Mouse (Mus musculus): ENCODE data around the gene Fam129a.

Gene Fam129a

GRCm38 (mm10) chr1:151570981-151571837 lies at the start of gene Fam129a:
TSS of gene Fam129a (plus strand) at chr1:151571186.
- DNase-seq (ENCODE audit: low read depth, low spot score) = peak; percentile 79

GRCm38 (mm10) chr1:151526701-151527100 lies 44.3 kb upstream of the Fam129a start:
- DNase-seq (ENCODE audit: low read depth, low spot score) = no peak

- peak; percentile 89 for DNase-seq (ENCODE audit: low read depth, low spot score)
Measured at GRCm38 (mm10) chr1:151543796-151544477, 27.0 kb upstream of the Fam129a start.

- peak; percentile 88 for DNase-seq (ENCODE audit: low read depth, low spot score)
Measured at GRCm38 (mm10) chr1:151544581-151544980, 26.4 kb upstream of the Fam129a start.

- peak; percentile 80 for DNase-seq (ENCODE audit: low read depth, low spot score)
Measured at GRCm38 (mm10) chr1:151545571-151545970, 25.4 kb upstream of the Fam129a start.

DNA sequence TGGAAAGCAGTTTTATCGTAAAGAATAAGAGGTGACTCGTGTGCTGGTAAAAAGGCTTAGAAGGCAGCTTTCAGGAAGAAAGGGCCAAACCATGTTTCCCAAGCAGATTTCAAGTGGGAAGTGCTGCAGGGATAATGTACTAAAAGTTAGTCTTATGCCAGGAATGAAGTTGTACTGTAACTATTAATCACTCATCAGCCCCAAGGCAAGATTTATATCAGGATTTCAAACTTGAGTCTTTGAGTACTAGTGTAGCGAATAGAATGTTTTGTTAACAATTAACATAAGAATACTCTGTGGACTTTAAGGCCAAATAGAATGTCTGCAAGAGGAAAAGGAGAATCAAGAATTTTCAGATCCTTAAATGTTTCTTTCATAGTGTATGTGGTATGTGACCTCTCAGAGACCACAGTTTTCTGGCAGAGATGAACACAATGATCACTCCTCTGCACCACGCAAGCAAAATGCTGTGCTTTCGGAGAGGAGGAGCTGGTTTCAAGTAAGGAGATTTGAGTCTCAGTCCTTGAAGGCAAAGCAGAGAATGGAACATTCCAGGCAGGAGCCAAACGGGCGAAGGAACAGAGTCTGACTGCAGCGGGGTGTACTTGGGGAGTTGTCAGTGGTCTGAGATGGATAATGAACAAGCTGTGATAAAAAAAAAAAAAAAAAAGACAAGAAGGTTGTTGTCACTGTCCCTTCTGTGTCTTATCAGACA lies 21.9 kb upstream of the Fam129a start:
- DNase-seq (ENCODE audit: low read depth, low spot score) = no peak

- no peak for DNase-seq (ENCODE audit: low read depth, low spot score)
Measured at GRCm38 (mm10) chr1:151549794-151550193, 21.2 kb upstream of the Fam129a start.

DNA sequence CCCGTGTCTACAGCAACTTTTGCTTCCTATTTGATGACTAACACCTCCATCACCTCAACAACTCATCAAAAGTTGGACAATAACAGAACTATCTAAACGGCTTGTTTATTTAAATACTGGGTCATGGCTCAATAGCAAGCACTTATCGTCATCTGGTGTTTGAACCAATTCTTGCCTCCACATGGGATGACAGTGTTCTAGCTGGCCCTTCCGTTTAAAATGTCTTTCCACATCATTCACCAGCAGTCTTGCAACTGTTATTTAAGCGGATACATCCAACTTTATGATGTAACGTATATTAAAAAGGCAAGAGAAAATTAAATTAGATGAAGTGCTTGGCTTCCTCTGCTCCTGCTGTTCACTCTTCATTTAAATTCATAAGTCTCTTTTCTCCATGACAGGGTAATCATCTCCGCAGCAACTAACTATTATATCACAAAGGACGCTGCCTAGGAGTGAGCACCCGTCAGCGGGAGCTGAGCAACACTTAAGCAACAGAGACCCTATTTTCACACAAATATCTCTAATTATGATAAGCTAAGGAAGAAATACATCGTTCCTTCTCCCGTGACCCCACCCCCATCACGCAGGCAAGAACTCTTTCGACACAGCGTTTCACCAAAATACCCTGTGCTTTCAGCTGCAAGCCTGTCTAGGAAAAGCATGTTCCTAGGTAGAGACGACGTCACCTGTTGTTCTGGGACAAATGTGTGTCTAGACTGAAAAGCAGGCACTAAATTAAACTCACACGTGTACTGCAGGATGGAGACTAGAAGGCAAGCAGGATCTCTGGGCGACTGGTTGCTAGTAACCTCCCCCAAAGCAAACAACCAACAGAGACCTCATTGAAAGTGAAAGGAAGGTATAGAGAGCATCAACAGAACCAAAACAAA lies 20.2 kb upstream of the Fam129a start:
- no peak for DNase-seq (ENCODE audit: low read depth, low spot score)

DNA sequence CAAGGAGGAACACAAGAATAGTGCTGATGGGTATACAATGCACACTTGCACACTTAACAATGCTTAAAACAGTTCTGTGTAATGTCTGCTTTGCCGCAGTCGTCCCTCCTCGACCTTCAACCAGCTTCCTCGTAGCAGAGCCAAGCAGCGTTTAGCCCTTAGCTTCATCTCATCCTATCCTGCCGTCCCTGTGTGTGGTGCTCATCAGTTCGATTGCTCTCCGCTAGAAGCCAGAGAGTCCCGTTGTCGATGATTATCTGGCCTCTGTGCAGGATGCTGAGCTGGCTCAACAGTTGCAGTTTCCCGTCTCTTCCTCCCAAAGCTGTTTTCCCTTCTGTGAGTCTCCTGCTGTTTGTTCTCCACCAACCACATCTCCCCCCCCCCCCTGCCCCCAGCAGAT lies 10.4 kb upstream of the Fam129a start:
- peak; percentile 53 for DNase-seq (ENCODE audit: low read depth, low spot score)

- peak; percentile 7 for DNase-seq (ENCODE audit: low read depth, low spot score)
Measured at GRCm38 (mm10) chr1:151563401-151563800, 7.6 kb upstream of the Fam129a start.

- DNase-seq (ENCODE audit: low read depth, low spot score) = peak; percentile 1
Measured at GRCm38 (mm10) chr1:151563893-151564292, 7.1 kb upstream of the Fam129a start.

DNA sequence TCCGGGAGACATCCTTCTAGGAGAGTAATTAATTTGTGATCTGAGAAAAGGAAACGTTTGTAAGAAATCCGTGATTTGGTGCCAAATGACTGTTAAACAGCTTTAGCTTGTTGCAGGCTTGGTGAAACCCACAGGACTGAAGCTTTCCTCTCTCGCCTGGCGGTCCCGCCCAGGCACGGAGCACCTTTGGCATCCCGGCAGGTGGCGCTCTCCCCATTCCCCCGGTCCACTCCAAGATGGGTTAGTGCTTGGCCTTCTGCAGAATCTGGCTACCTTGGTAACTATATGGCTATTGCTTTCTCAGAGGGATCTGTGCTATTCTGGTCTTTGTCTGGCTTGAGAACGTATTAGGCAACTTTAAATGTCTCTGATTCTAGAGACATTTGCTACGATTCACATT lies 6.6 kb upstream of the Fam129a start:
- peak; percentile 82 for DNase-seq (ENCODE audit: low read depth, low spot score)

- peak; percentile 67 for DNase-seq (ENCODE audit: low read depth, low spot score)
Measured at GRCm38 (mm10) chr1:151568682-151569081, 2.3 kb upstream of the Fam129a start.

- DNase-seq (ENCODE audit: low read depth, low spot score) = peak; percentile 24
Measured at GRCm38 (mm10) chr1:151571838-151572578, 1.0 kb downstream of the Fam129a start.

DNA sequence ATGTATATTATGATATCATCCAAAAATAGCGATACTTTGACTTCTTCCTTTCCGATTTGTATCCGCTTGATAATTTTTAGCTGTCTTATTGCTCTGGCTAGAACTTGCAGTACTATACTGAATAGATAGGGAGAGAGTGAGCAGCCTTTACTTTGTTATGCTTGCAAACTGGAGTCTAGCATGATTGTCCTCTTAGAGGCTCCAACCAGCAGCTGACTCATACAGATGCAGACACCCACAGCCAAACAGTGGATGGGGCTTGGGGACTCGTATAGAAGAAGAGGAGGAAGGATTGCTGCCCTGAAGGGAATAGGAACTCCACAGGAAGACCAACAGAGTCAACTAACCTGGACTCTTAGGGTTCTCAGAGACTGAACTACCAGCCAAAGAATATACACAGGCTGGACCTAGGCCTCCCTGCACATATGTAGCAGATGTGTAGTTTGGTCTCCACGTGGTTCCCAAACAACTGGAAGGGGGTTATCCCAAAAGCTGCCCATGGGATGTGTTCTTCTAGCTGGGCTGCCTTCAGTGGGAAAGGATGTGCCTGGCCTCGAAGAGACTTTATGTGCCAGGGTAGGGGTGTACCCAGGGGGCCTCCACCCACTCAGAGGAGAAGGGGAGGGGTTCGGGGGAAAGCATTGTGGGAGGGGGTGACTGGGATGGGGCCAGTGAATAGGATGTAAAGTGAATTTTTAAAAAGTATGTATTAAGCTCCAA lies 1.8 kb downstream of the Fam129a start:
- peak; percentile 1 for DNase-seq (ENCODE audit: low read depth, low spot score)

- DNase-seq (ENCODE audit: low read depth, low spot score) = no peak
Measured at GRCm38 (mm10) chr1:151580200-151580982, 9.4 kb downstream of the Fam129a start.

- DNase-seq (ENCODE audit: low read depth, low spot score) = no peak
Measured at GRCm38 (mm10) chr1:151581454-151581853, 10.5 kb downstream of the Fam129a start.

DNA sequence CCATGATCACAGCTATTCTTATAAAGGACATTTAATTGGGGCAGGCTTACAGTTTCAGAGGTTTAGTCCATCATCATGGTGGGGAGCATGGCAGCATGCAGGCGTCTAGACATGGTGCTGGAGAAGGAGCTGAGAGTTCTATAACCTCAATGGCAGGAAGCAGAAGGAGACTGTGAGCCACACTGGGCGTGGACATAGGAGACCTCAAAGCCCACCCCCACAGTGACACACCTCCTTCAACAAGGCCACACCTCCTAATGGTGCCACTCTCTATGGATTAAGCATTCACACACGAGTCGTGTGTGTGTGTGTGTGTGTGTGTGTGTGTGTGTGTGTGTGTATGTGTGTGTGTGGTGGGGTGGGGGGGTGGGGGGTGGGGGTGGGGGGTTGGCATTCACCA lies 11.0 kb downstream of the Fam129a start:
- peak; percentile 73 for DNase-seq (ENCODE audit: low read depth, low spot score)

Data from R1 (cell line).